Comparison of ENCODE assay signal across 8 mouse cellular contexts in the genomic region with DNA sequence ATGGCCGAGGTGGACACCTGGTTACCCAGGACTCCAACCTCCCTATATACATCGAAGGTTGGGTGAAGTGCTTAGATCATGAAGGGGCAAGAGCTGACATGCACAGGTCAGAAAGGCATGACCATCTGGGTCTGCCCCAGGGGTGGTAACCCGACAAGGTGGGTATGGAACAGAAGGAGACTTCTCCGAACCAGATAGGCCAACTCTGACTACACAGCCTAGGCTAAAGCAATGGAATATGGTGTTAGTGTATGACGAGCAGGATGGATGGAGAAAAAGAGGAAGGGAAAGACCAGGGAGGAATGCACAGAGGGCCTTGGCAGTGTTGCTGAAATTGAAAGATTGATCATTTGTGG. TPM values are rescaled to one million over a fixed set of nuclear protein-coding genes. Genes with fewer than 3 reads are reported as not detected.
DNase-seq lines count a peak whose midpoint lies in the region; ATAC-seq lines count a peak whose summit lies in the region.

No protein-coding gene starts in this region.

- H3K27me3 ChIP-seq in kidney, embryonic 16.5 days (ENCODE audit: insufficient read depth, low read length), result peaks cover 17% of the 10 kb centered on the region; the same call in 1 of the 2 replicates
- H3K27me3 ChIP-seq in forebrain, embryonic 12.5 days, result no peaks in the 10 kb centered on the region
- H3K27me3 ChIP-seq in limb, embryonic 11.5 days (ENCODE audit: control insufficient read depth, insufficient read depth, low read length), result peaks cover 16% of the 10 kb centered on the region
- no peaks in the 10 kb centered on the region for H3K27me3 ChIP-seq in neural tube, embryonic 14.5 days (ENCODE audit: control insufficient read depth, insufficient read depth, low read length)

- no peak overlapping the region for H3K27ac ChIP-seq in kidney, embryonic 16.5 days (ENCODE audit: low read length)
- H3K27ac ChIP-seq in forebrain, embryonic 12.5 days, result peak overlapping the region; percentile 98
- no peak overlapping the region for H3K27ac ChIP-seq in limb, embryonic 11.5 days (replicated peaks; ENCODE audit: low read depth, low read length)
- peak overlapping the region; percentile 68 for H3K27ac ChIP-seq in neural tube, embryonic 14.5 days (ENCODE audit: low read depth, low read length)

- ATAC-seq in kidney, embryonic 16.5 days (ENCODE audit: low FRiP score, low TSS enrichment), result no peak; the same call in 1 of the 2 replicates
- no peak for ATAC-seq in forebrain, embryonic 12.5 days (ENCODE audit: low FRiP score)
- no peak for ATAC-seq in limb, embryonic 11.5 days (ENCODE audit: insufficient number of reproducible peaks, low FRiP score, low TSS enrichment, low read depth)
- no peak for ATAC-seq in neural tube, embryonic 14.5 days (ENCODE audit: low read depth)

- H3K4me2 ChIP-seq in kidney, embryonic 16.5 days (replicated peaks; ENCODE audit: low read depth, low read length), result peak overlapping the region; percentile 82
- H3K4me2 ChIP-seq in forebrain, embryonic 12.5 days, result peak overlapping the region; percentile 80
- no peak overlapping the region for H3K4me2 ChIP-seq in limb, embryonic 11.5 days (ENCODE audit: low read depth, severe bottlenecking)
- H3K4me2 ChIP-seq in neural tube, embryonic 14.5 days (ENCODE audit: low read depth, low read length), result peak overlapping the region; percentile 46

- H3K9me3 ChIP-seq in kidney, embryonic 16.5 days (ENCODE audit: low read length), result no peaks in the 10 kb centered on the region
- H3K9me3 ChIP-seq in forebrain, embryonic 12.5 days, result no peaks in the 10 kb centered on the region
- H3K9me3 ChIP-seq in limb, embryonic 11.5 days (ENCODE audit: control insufficient read depth, low read length), result no peaks in the 10 kb centered on the region
- H3K9me3 ChIP-seq in neural tube, embryonic 14.5 days (ENCODE audit: control insufficient read depth, low read length), result no peaks in the 10 kb centered on the region

- H3K9ac ChIP-seq in kidney, embryonic 16.5 days (replicated peaks; ENCODE audit: low read length), result peak overlapping the region; percentile 70; the same call in 1 of the 2 replicates
- H3K9ac ChIP-seq in forebrain, embryonic 12.5 days, result no peak overlapping the region; the same call in 1 of the 2 replicates
- no peak overlapping the region for H3K9ac ChIP-seq in limb, embryonic 11.5 days (ENCODE audit: low read length)
- no peak overlapping the region for H3K9ac ChIP-seq in neural tube, embryonic 14.5 days (replicated peaks; ENCODE audit: low read depth, low read length)

- peaks cover 2% of the 10 kb centered on the region; the same call in 1 of the 2 replicates for H3K36me3 ChIP-seq in kidney, embryonic 16.5 days (ENCODE audit: insufficient read depth, low read length)
- peaks cover 16% of the 10 kb centered on the region for H3K36me3 ChIP-seq in forebrain, embryonic 12.5 days (replicated peaks)
- no peaks in the 10 kb centered on the region for H3K36me3 ChIP-seq in limb, embryonic 11.5 days (ENCODE audit: control insufficient read depth, insufficient read depth, low read length)
- no peaks in the 10 kb centered on the region for H3K36me3 ChIP-seq in neural tube, embryonic 14.5 days (ENCODE audit: control insufficient read depth, insufficient read depth, low read length)

- DNase-seq in kidney, adult 11 months, result no peak
- DNase-seq in limb, embryonic 11.5 days (ENCODE audit: low spot score), result no peak
- DNase-seq in right cerebral cortex, postnatal 10 days (ENCODE audit: low spot score in 2 of 2), result no peak
- no peak for DNase-seq in frontal cortex, adult 2 months (ENCODE audit: extremely low spot score in 1 of 2, low spot score in 1 of 2)
- DNase-seq in adrenal gland, postnatal 14 days, result no peak

- peaks cover 33% of the 10 kb centered on the region for H3K4me1 ChIP-seq in kidney, embryonic 16.5 days (ENCODE audit: insufficient read depth, low read length)
- H3K4me1 ChIP-seq in forebrain, embryonic 12.5 days, result peaks cover 45% of the 10 kb centered on the region
- H3K4me1 ChIP-seq in limb, embryonic 11.5 days (ENCODE audit: control insufficient read depth, insufficient read depth, low read length), result peaks cover 10% of the 10 kb centered on the region; the same call in 1 of the 2 replicates
- H3K4me1 ChIP-seq in neural tube, embryonic 14.5 days (ENCODE audit: control insufficient read depth, insufficient read depth, low read length), result peaks cover 5% of the 10 kb centered on the region

- peak overlapping the region; percentile 56 for H3K4me3 ChIP-seq in kidney, embryonic 16.5 days (ENCODE audit: low read length)
- peak overlapping the region; percentile 47 for H3K4me3 ChIP-seq in forebrain, embryonic 12.5 days (replicated peaks)
- peak overlapping the region; percentile 38 for H3K4me3 ChIP-seq in limb, embryonic 11.5 days (ENCODE audit: low read depth, low read length)
- peak overlapping the region; percentile 32 for H3K4me3 ChIP-seq in neural tube, embryonic 14.5 days (ENCODE audit: low read depth, low read length)

- 38% methylated on average over 5 of the region's 5 CpGs for WGBS in kidney, embryonic 16.5 days
- WGBS in forebrain, embryonic 12.5 days, result 31% methylated on average over 5 of the region's 5 CpGs
- WGBS in limb, embryonic 11.5 days, result 35% methylated on average over 5 of the region's 5 CpGs
- whole genome bisulfite sequencing in neural tube, embryonic 14.5 days, result 36% methylated on average over 5 of the region's 5 CpGs

RNA-seq across cellular contexts. Expression of a gene that starts 6.0 kb away (rescaled TPM):
- polyA plus RNA-seq in kidney, embryonic 16.5 days (2015; fragmentation: Nextera tagmentation; extraction: Ambion mirVana), result 18.4 and 18.8 TPM in 2 replicates
- 76.8 and 81.0 TPM in 2 replicates for polyA plus RNA-seq in forebrain, embryonic 12.5 days (2016; fragmentation: Nextera tagmentation; extraction: Ambion mirVana)
- 8.8 and 10.0 TPM in 2 replicates for polyA plus RNA-seq in limb, embryonic 11.5 days (2014; fragmentation: Nextera tagmentation; extraction: Ambion mirVana)
- 10.7 and 15.1 TPM in 2 replicates for polyA plus RNA-seq in neural tube, embryonic 14.5 days (2014; fragmentation: Nextera tagmentation; extraction: Ambion mirVana)
- 38.7 and 39.1 TPM in 2 replicates for polyA plus RNA-seq in frontal cortex, adult 2 months (2012; rRNA removed)
- 8.7 and 9.5 TPM in 2 replicates for total RNA-seq in adrenal gland, postnatal 14 days (2021)

RNA-seq across cellular contexts. Expression of a gene that starts 10.1 kb away (rescaled TPM):
- polyA plus RNA-seq in kidney, embryonic 16.5 days (2015; fragmentation: Nextera tagmentation; extraction: Ambion mirVana), result 16.0 and 16.8 TPM in 2 replicates
- 0.62 and 1.0 TPM in 2 replicates for polyA plus RNA-seq in forebrain, embryonic 12.5 days (2016; fragmentation: Nextera tagmentation; extraction: Ambion mirVana)
- 3.1 and 3.7 TPM in 2 replicates for polyA plus RNA-seq in limb, embryonic 11.5 days (2014; fragmentation: Nextera tagmentation; extraction: Ambion mirVana)
- 0.88 and 1.4 TPM in 2 replicates for polyA plus RNA-seq in neural tube, embryonic 14.5 days (2014; fragmentation: Nextera tagmentation; extraction: Ambion mirVana)
- 2.6 and 3.0 TPM in 2 replicates for polyA plus RNA-seq in frontal cortex, adult 2 months (2012; rRNA removed)
- total RNA-seq in adrenal gland, postnatal 14 days (2021), result 13.9 and 21.3 TPM in 2 replicates

RNA-seq across cellular contexts. Expression of a gene that starts 24.7 kb away (rescaled TPM):
- 131 and 138 TPM in 2 replicates for polyA plus RNA-seq in kidney, embryonic 16.5 days (2015; fragmentation: Nextera tagmentation; extraction: Ambion mirVana)
- 106 and 111 TPM in 2 replicates for polyA plus RNA-seq in forebrain, embryonic 12.5 days (2016; fragmentation: Nextera tagmentation; extraction: Ambion mirVana)
- 103 and 106 TPM in 2 replicates for polyA plus RNA-seq in limb, embryonic 11.5 days (2014; fragmentation: Nextera tagmentation; extraction: Ambion mirVana)
- polyA plus RNA-seq in neural tube, embryonic 14.5 days (2014; fragmentation: Nextera tagmentation; extraction: Ambion mirVana), result 74.7 and 86.2 TPM in 2 replicates
- 60.2 and 65.6 TPM in 2 replicates for polyA plus RNA-seq in frontal cortex, adult 2 months (2012; rRNA removed)
- total RNA-seq in adrenal gland, postnatal 14 days (2021), result 41.6 and 47.1 TPM in 2 replicates

RNA-seq across cellular contexts. Expression of a gene that starts 27.9 kb away (rescaled TPM):
- 0.54 and 0.82 TPM in 2 replicates for polyA plus RNA-seq in kidney, embryonic 16.5 days (2015; fragmentation: Nextera tagmentation; extraction: Ambion mirVana)
- not detected in 2 replicates for polyA plus RNA-seq in forebrain, embryonic 12.5 days (2016; fragmentation: Nextera tagmentation; extraction: Ambion mirVana)
- polyA plus RNA-seq in limb, embryonic 11.5 days (2014; fragmentation: Nextera tagmentation; extraction: Ambion mirVana), result 0.19 TPM in 1 of 2 replicates, not detected in the other
- not detected in 2 replicates for polyA plus RNA-seq in neural tube, embryonic 14.5 days (2014; fragmentation: Nextera tagmentation; extraction: Ambion mirVana)
- polyA plus RNA-seq in frontal cortex, adult 2 months (2012; rRNA removed), result 0.06 and 0.15 TPM in 2 replicates
- total RNA-seq in adrenal gland, postnatal 14 days (2021), result not detected in 2 replicates

RNA-seq across cellular contexts. Expression of a gene that starts 32.0 kb away (rescaled TPM):
- 0.37 TPM in 1 of 2 replicates, not detected in the other for polyA plus RNA-seq in kidney, embryonic 16.5 days (2015; fragmentation: Nextera tagmentation; extraction: Ambion mirVana)
- 0.46 and 0.87 TPM in 2 replicates for polyA plus RNA-seq in forebrain, embryonic 12.5 days (2016; fragmentation: Nextera tagmentation; extraction: Ambion mirVana)
- polyA plus RNA-seq in limb, embryonic 11.5 days (2014; fragmentation: Nextera tagmentation; extraction: Ambion mirVana), result not detected in 2 replicates
- 0.91 TPM in 1 of 2 replicates, not detected in the other for polyA plus RNA-seq in neural tube, embryonic 14.5 days (2014; fragmentation: Nextera tagmentation; extraction: Ambion mirVana)
- 0.16 and 0.19 TPM in 2 replicates for polyA plus RNA-seq in frontal cortex, adult 2 months (2012; rRNA removed)
- not detected in 2 replicates for total RNA-seq in adrenal gland, postnatal 14 days (2021)

Comparison
In these comparisons a context has a peak if more than half of its experiments do, and no peak if none do; other contexts are left out.
1. H3K27ac ChIP-seq: peak in forebrain, embryonic 12.5 days (single experiment) and neural tube, embryonic 14.5 days (single experiment); none in kidney, embryonic 16.5 days (single experiment) and limb, embryonic 11.5 days (single experiment).
2. Peak in every context shown above with its lines, with median percentiles within 50 percentile points of each other: H3K4me3 ChIP-seq.